ENCODE assay signal across 33 mouse cellular contexts in genomic region chr13:60169026-60169425, GRCm38 (mm10). TPM values are rescaled to one million over a fixed set of nuclear protein-coding genes. Genes with fewer than 3 reads are reported as not detected.
"Had no signal": no experiment of that assay in that cellular context is flagged by ENCODE, and none has a peak within 500 bp of the region (broad histone marks: within the 10 kb centered on the region; RNA-seq: fewer than 3 reads in every experiment).

No protein-coding gene starts in this region.

- H3K4me3 ChIP-seq: limb, embryonic 10.5 days; limb, embryonic 12.5 days; limb, embryonic 13.5 days; limb, embryonic 15.5 days; liver, embryonic 12.5 days; liver, embryonic 13.5 days; liver, embryonic 15.5 days; lung, embryonic 15.5 days; megakaryocyte, embryonic 14.5 days; midbrain, embryonic 12.5 days; midbrain, embryonic 13.5 days; midbrain, embryonic 15.5 days; myocyte; neural tube, embryonic 12.5 days had no signal

- DNase-seq: left cerebral cortex, postnatal 4 days; liver; liver, embryonic 13.5 days; liver, postnatal 0 days; lung, adult 18-20 months; lung, adult 2 months; lung, embryonic 14.5 days; lung, postnatal 10 days; lung, postnatal 14 days; lung, postnatal 36 days; lung, postnatal 4 days; midbrain, embryonic 14.5 days had no signal

- H3K36me3 ChIP-seq: limb, embryonic 10.5 days; limb, embryonic 12.5 days; limb, embryonic 15.5 days; liver, embryonic 12.5 days; liver, embryonic 13.5 days; liver, embryonic 15.5 days; lung, embryonic 15.5 days; midbrain, embryonic 12.5 days; midbrain, embryonic 13.5 days; midbrain, embryonic 15.5 days; neural tube, embryonic 12.5 days had no signal

- H3K27ac ChIP-seq: limb, embryonic 10.5 days; limb, embryonic 12.5 days; limb, embryonic 13.5 days; limb, embryonic 15.5 days; liver, embryonic 12.5 days; liver, embryonic 13.5 days; liver, embryonic 14.5 days; liver, embryonic 15.5 days; lung, embryonic 15.5 days; macrophage; midbrain, embryonic 12.5 days; midbrain, embryonic 13.5 days; midbrain, embryonic 15.5 days; neural tube, embryonic 12.5 days had no signal

- H3K9me3 ChIP-seq: limb, embryonic 10.5 days; limb, embryonic 12.5 days; limb, embryonic 13.5 days; limb, embryonic 15.5 days; liver, embryonic 12.5 days; liver, embryonic 13.5 days; liver, embryonic 15.5 days; lung, embryonic 15.5 days; midbrain, embryonic 12.5 days; midbrain, embryonic 13.5 days; midbrain, embryonic 15.5 days; neural tube, embryonic 12.5 days had no signal

- H3K4me1 ChIP-seq: liver, embryonic 12.5 days; liver, embryonic 13.5 days; liver, embryonic 15.5 days; megakaryocyte, embryonic 14.5 days had no signal

- H3K27me3 ChIP-seq: limb, embryonic 12.5 days; limb, embryonic 13.5 days; limb, embryonic 15.5 days; neural tube, embryonic 12.5 days had no signal

- ATAC-seq: liver, embryonic 12.5 days; liver, postnatal 0 days; lung, postnatal 0 days; midbrain, embryonic 13.5 days; midbrain, embryonic 15.5 days; midbrain, embryonic 16.5 days had no signal

- H3K9ac ChIP-seq: limb, embryonic 12.5 days; limb, embryonic 13.5 days; limb, embryonic 15.5 days; liver, embryonic 12.5 days; liver, embryonic 13.5 days; liver, embryonic 14.5 days; liver, embryonic 15.5 days; liver, postnatal 0 days; lung, embryonic 14.5 days; lung, embryonic 15.5 days; midbrain, embryonic 12.5 days; midbrain, embryonic 13.5 days; midbrain, embryonic 15.5 days; neural tube, embryonic 12.5 days had no signal

- H3K4me2 ChIP-seq: limb, embryonic 12.5 days; limb, embryonic 13.5 days; limb, embryonic 15.5 days; liver, embryonic 11.5 days; liver, embryonic 12.5 days; liver, embryonic 13.5 days; liver, embryonic 15.5 days; lung, embryonic 14.5 days; lung, embryonic 15.5 days; midbrain, embryonic 12.5 days; midbrain, embryonic 13.5 days; midbrain, embryonic 15.5 days; neural tube, embryonic 12.5 days had no signal

RNA-seq across cellular contexts. Expression of gene Gas1, which starts 8.1 kb away (rescaled TPM):
- total RNA-seq: megakaryocyte progenitor cell, adult 5-6 weeks; megakaryocyte-erythroid progenitor cell, adult 5-6 weeks; monocyte, adult 5-6 weeks had no signal
